Mouse (Mus musculus) lung, adult 2 months (tissue): ENCODE results near the gene Fbxl20.

Experiments
- CTCF ChIP-seq: fragments of 200-500 bp; IDR thresholded peaks from 2 replicates; pipeline ENCODE4 v1.5.1; 2011; ENCODE audit warnings: mild to moderate bottlenecking, low read length, control low read depth; ENCODE audit not compliant: insufficient read depth
- POLR2A ChIP-seq: fragments of 200-500 bp; IDR thresholded peaks from 2 replicates; pipeline ENCODE4 v1.6.1; 2011; ENCODE audit warnings: low read depth, mild to moderate bottlenecking, control low read depth, low read length, borderline replicate concordance; ENCODE audit errors: extremely low read depth

DNA sequence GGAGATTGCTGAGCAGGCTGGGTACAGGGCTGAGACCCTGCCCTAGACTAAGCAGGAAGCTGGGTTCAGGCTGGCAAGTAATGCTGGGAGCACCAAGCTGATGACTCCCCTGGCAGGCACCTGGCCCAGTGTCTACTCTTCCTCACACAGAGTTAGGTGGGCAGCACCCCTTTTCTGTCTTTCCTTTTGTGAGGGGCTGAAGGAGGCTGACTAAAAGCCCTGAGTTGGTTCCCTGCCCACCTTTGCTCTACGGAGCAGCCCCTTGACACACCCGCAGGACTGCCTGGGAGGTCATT lies 99.7 kb downstream of the Fbxl20 start:
- TF ChIP-seq CTCF = no peak
- no peak for TF ChIP-seq POLR2A
